18 mouse cellular contexts compared by ENCODE assay signal in the genomic region with DNA sequence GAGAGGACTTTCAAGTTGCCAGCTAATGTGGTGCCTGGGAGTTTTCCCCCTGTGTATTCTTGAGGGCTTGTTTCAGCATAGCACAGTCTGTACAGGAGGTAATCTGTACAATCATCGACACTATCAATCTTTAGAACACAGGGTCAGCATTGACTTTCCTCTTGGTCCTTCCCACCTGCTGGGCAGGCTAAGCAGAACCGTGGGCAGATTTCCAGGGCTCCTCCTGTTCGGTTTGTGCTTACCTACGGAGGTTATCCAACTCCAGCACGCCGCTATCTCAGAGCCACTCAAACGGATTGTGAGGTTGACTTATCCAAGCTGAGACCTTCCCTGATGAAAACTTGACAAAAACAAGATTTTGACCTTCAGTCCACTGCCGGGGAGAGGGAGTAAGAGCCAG.
"Had no signal": no experiment of that assay in that cellular context is flagged by ENCODE, and none has a peak within 500 bp of the region (broad histone marks: within the 10 kb centered on the region; RNA-seq: fewer than 3 reads in every experiment).

No protein-coding gene starts in this region.

- H3K27me3 ChIP-seq: intestine, embryonic 15.5 days; kidney, embryonic 15.5 days; limb, embryonic 13.5 days; liver, embryonic 12.5 days; liver, embryonic 15.5 days had no signal

- H3K4me2 ChIP-seq: intestine, embryonic 15.5 days; kidney, embryonic 15.5 days; limb, embryonic 13.5 days; liver, embryonic 12.5 days; liver, embryonic 15.5 days; midbrain, embryonic 11.5 days had no signal

- ATAC-seq: intestine, embryonic 15.5 days; liver, embryonic 12.5 days had no signal

- H3K27ac ChIP-seq: intestine, embryonic 15.5 days; kidney, embryonic 15.5 days; layer of hippocampus, adult 2 months; limb, embryonic 10.5 days; limb, embryonic 13.5 days; liver, embryonic 12.5 days; liver, embryonic 15.5 days had no signal

- H3K36me3 ChIP-seq: intestine, embryonic 15.5 days; kidney, embryonic 15.5 days; limb, embryonic 10.5 days; limb, embryonic 13.5 days; liver, embryonic 12.5 days; liver, embryonic 15.5 days had no signal

- H3K9ac ChIP-seq: intestine, embryonic 15.5 days; kidney, embryonic 15.5 days; limb, embryonic 13.5 days; liver, embryonic 12.5 days; liver, embryonic 15.5 days had no signal

- H3K9me3 ChIP-seq: intestine, embryonic 15.5 days; kidney, embryonic 15.5 days; limb, embryonic 10.5 days; limb, embryonic 13.5 days; liver, embryonic 12.5 days; liver, embryonic 15.5 days had no signal

- DNase-seq: kidney, adult 11 months; kidney, adult 8-10 months; kidney, postnatal 14 days; layer of hippocampus, adult 9-11 months; lung, adult 2 months; lung, postnatal 14 days; lung, postnatal 4 days; midbrain, embryonic 14.5 days; thymus, adult 18-20 months; thymus, postnatal 36 days had no signal

- H3K4me3 ChIP-seq: intestine, embryonic 15.5 days; kidney, embryonic 15.5 days; layer of hippocampus, adult 2 months; limb, embryonic 10.5 days; limb, embryonic 13.5 days; liver, embryonic 12.5 days; liver, embryonic 15.5 days had no signal

- H3K4me1 ChIP-seq: intestine, embryonic 15.5 days; kidney, embryonic 15.5 days; limb, embryonic 10.5 days; limb, embryonic 13.5 days; liver, embryonic 12.5 days; liver, embryonic 15.5 days had no signal
